Mouse (Mus musculus) lung, postnatal 0 days (tissue): ENCODE measurements at regions not wholly inside any gene's neighbourhood (a gene's known extent, or its start where the extent isn't known, plus 50 kb on each side); places are given as distances from the start of the nearest gene placed in this dataset.

Experiments
- CTCF ChIP-seq: IDR thresholded peaks from 2 replicates; pipeline ENCODE4 v1.5.1; 2016; ENCODE audit warnings: antibody characterized with exemption, mild to moderate bottlenecking
- EP300 ChIP-seq: IDR thresholded peaks from 2 replicates; pipeline ENCODE4 v1.6.1; 2016; ENCODE audit warnings: antibody characterized with exemption, mild to moderate bottlenecking, control low read depth

DNA sequence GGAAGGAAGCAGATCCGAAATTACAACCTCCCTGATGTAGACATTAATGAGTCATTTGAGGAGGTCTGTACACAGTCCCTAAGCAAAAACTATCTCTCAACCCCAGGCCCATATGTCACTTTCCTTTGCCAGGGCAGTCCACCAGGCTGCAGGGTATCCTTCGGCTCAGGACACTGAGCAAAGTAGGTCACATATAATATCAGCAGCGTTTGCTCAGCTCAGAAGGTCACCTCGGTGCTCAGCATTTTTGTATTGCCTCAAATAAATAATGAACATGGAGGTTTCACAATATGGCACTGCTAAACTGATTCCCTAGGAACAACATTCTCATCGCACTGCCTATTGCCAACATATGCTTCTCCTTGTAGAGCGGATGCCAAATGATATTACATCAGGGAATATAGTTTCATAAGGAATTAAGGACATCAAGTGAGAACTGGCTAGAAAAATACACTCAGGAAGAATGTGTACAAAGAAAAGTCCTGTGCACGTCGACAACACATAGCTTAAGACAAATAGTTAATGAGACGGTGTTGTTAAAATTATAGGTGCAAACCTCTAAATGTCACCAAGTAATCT is 275.4 kb downstream of the Pdcd6ip start:
- TF ChIP-seq CTCF (no peak), EP300 (no peak)
